Mouse (Mus musculus) spleen, adult 2 months (tissue): Measurements from ENCODE around the gene Cadm4.

Source experiments
- CTCF ChIP-seq: fragments of 200-500 bp; IDR thresholded peaks from 2 replicates; pipeline ENCODE4 v1.5.1; 2011; ENCODE audit warnings: mild to moderate bottlenecking, inconsistent platforms; ENCODE audit not compliant: insufficient read depth, insufficient read length, insufficient replicate concordance; ENCODE audit errors: extremely low read depth
- POLR2A ChIP-seq: fragments of 200-500 bp; IDR thresholded peaks from 2 replicates; pipeline ENCODE4 v1.6.1; 2011; ENCODE audit warnings: low read depth, low read length, inconsistent platforms

DNA sequence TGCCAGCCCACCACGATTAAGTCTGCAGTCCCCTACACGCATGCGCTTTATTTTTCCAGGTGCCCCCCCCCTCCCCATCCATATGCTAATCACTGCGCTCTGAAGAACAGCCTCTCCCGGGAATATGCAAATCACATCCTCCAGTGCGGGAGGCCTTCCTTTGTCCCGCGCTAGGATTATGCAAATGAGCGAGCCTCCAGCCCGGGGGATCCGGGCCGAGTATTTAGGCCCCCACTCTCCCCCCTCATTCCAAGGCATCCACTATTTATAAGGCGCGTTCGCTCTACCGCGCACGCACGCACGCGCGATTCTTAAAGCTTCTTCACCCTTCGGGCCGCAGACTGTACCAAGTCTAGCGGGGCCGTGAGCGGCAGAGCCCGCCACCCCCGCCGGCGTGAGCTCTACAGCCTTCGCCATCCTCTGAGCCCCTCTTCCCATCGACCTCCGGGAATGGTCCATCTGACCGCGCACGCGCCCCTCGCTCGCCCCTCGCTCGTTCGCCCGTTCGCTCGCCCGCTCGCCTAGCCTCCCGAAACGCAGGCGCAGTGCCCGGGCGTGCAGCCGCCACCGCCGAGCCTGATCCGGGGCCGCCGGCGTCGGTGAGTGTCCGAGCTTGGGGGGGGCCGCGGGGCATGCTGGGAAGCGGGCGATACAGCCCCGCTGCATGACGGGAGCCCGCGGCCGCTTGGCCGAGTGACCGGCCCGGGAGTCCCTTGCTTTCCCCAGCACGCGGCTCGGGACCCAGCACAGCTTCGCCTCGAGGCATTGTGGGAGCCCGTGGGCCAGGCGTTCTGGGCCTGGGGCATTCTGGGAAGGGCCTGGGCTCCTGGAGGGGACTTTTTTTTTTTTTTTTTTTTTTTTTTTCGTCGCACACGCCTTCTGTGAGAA is 25.3 kb downstream of the Cadm4 start, which contains the start of gene Zfp428:
- TF ChIP-seq POLR2A = no peak; the same call in 1 of the 2 replicates
- TF ChIP-seq CTCF = no peak
